Mouse (Mus musculus): ENCODE data around the gene Mcfd2.

Gene Mcfd2

DNA sequence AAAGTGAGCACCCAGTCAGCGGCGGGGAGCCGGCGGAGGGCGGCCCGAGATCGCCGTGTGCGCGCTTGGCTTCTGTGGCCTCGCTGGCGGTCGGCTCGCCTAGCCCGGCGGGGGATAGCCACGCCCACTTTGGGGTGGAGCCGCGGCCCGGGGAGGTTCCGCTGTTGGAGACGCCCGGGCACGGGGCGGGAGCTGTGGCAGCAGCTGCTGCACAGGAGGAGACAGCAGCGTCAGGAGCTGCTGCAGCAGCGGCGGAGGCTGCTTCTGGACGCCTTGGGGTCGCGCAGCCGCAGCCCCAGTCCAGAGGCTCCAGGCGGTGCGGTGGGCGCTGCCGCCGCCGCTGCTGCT, 16.9 kb upstream of the Mcfd2 start, which contains the start of gene Ttc7:
Gene Ttc7 (plus strand): TSS at position 181 of the 348 bp plus-strand sequence.
- no peaks in the 10 kb centered on the region for H3K27me3 ChIP-seq (ENCODE audit: control insufficient read depth, insufficient read depth, low read length, poor library complexity, severe bottlenecking)
- H3K36me3 ChIP-seq (ENCODE audit: control insufficient read depth, insufficient read depth, low read length, poor library complexity, severe bottlenecking) = no peaks in the 10 kb centered on the region; the same call in none of the 2 replicates

DNA sequence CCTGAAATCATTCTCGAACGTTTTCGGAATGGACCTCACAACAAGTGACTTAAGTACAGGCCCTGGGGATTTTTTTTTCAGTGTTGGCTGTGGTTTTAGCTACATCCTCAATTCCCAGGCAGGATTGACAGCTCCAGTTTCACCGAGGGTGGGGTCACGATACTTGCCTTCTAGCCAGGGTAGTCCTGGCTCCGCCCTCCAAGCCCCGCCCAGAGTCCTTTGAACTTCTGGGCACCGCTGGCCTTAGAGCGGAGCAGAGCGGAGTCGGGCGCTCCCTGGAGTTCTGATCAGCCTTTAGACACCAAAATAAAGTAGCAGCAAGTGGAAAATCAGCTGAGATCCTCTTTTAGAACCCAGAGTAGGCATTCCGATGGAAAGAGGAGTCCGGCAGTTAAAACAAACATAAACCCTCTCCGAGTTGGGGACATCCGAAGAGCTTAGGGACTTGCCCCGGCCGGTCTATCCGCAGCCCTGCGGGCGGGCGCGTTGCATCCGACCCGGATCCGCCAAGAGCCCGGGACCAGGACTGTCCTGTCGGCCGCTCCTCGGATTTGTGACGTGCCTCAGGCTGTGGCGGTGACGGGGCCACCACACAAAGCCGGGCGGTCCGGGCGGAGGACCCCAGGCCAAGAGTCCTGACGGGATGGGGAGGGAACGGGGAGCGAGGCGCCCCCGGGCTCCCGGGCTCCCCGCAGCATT, 16.4 kb upstream of the Mcfd2 start:
- Histone ChIP-seq H3K27me3 (ENCODE audit: control insufficient read depth, insufficient read depth, low read length, poor library complexity, severe bottlenecking) (no peaks in the 10 kb centered on the region), H3K36me3 (ENCODE audit: control insufficient read depth, insufficient read depth, low read length, poor library complexity, severe bottlenecking) (no peaks in the 10 kb centered on the region; the same call in 1 of the 2 replicates)
- peak; percentile 92 for DNase-seq (ENCODE audit: low read depth, low spot score)

More for the DNA sequence above, 16.9 kb upstream of the Mcfd2 start, which contains the start of gene Ttc7:
- peak; percentile 96 for DNase-seq (ENCODE audit: low read depth, low spot score)

DNA sequence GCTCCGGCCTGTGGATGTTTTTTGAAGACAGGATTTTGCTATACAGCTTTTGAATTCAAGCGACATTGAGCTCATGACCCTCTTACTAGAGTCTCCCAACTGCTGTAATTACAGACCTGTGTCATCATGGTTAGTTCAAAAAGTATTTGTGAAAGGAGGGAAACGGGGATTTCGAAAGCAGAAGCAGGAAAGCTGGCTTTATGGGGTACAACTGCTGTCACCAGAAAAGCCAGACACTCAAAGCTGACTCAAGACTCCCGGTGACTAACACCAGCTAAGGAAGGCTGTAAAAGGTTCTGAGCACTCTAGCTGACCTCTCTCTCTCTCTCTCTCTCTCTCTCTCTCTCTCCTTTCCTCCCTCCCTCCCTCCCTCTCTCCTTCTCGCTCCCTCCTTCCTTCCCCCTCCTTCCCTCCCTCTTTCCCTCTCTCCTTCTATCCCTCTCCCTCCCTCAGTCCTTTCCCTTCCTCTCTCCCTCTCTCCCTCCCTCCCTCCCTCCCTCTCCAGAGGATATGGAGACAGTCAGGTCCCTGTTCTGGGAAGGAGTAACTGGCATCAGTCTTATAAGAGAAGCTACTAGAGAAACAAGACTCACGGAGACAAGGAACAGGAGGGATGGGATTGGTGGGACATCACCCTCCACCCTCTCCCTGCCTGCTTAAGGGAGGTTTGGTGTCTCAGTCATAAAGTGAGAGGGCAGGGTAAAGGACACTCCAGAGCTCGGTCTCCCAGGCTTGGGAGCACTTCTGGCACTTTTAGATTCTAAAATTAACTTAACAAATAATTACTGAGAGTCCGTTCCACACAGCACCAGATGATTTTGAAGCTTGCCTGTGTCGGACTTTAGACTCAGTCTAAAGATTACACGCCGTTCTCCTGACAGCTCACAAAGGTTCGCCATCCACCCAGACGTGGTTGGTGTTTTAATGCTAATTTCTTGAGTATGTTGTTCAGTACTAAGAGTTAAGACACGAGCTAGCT, 9.9 kb upstream of the Mcfd2 start:
- DNase-seq (ENCODE audit: low read depth, low spot score) = no peak
- no peaks in the 10 kb centered on the region for H3K36me3 ChIP-seq (ENCODE audit: control insufficient read depth, insufficient read depth, low read length, poor library complexity, severe bottlenecking)
- H3K27me3 ChIP-seq (ENCODE audit: control insufficient read depth, insufficient read depth, low read length, poor library complexity, severe bottlenecking) = no peaks in the 10 kb centered on the region

DNA sequence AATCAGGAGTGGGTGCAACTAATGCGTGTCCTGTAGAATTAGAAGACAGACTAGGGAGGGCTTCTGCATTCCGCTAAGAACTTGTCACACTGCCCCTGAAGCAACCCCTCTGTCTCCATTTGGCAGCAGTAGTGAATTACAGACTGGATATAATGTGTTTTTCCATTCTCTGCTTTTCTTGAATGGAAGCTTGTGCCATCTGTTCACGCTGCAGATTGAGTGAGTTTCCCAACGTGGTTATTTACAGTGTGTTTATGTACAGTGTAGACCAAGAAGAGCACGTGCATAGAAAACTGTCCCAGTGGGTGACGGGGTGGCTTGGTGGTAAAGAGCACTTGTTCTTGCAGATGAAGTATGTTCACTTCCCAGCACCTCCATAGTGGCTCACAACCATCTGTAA, 3.7 kb upstream of the Mcfd2 start:
- H3K27me3 ChIP-seq (ENCODE audit: control insufficient read depth, insufficient read depth, low read length, poor library complexity, severe bottlenecking) = no peaks in the 10 kb centered on the region
- DNase-seq (ENCODE audit: low read depth, low spot score) = no peak
- no peaks in the 10 kb centered on the region for H3K36me3 ChIP-seq (ENCODE audit: control insufficient read depth, insufficient read depth, low read length, poor library complexity, severe bottlenecking)

DNA sequence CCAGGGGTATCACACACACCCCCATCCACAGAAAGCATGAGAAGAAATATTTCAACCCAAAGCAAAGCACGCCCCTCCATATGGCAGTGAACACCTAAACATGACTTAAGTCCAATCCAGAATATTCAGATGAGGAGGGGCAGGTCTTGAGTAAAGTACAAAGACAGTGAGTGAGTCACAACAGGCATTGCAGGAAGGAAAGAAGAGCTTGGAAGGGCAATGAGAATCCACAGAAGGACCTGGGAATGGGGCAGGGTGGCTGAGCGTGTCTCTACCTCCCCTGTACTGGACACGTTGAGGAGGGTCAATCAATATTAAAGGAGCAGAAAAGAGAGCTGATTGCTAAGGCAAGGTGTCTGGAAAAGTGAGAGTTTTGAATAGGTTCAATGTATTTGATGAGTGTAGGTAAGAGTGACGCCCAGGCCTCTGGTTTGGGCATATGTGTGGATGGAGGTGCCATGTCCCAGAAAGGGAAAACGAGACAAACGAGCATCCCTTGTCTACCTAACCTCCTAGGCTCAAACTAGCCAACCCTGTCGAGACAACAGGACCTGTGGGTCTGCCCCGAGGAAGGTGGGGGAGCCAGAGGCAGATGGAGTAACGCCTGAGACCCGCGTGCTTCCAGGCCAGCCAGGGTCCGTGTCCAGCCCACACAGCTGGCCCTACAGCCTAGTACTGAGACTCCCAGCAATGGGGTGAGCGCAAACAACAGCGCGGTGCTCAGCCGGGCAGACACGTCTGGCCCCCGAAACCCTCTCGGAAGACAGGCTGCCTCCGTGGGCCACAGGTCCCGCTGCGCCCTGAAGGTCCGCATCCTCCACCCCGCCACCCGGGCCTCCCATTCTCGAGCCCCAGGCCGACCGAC, 576 bp downstream of the Mcfd2 start:
- Histone ChIP-seq H3K36me3 (ENCODE audit: control insufficient read depth, insufficient read depth, low read length, poor library complexity, severe bottlenecking) (no peaks in the 10 kb centered on the region), H3K27me3 (ENCODE audit: control insufficient read depth, insufficient read depth, low read length, poor library complexity, severe bottlenecking) (no peaks in the 10 kb centered on the region)
- DNase-seq (ENCODE audit: low read depth, low spot score) = no peak

DNA sequence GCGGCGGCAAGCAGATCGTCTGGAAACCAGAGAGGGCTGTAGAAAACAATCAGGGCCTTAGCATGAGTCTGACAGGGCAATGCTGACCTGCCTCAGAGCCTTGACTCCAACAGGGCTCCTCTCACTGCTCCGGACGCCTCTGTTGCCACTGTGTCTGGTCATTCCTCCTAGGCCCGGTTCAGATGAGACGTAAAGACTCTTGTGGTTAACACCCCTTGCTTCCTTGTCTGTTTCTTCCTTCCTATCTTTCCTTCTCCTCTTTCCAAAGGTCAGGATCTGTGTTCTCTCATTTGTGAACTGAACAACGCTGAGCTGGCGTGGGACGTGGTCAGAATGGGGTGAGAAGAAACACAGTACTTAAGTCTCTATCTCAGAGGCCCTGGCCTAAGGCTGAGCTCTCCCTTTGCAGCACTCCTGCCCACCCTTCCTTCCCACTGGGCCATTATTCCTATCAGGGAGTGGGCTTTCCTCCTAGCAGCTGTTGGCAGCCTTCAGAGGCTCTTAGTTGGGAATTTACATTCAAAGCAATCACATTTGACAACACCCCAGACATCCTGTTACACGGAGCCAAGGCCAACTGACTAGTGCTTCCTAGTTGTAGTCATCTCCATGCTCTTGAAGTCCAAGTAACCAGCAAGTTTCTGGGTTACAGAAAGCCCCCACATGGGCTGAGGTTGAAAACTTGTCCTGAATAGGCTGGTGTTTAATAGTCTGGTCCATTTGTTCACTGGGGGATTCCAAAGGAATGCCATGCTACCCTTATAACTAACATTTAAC, 1.5 kb downstream of the Mcfd2 start:
- DNase-seq (ENCODE audit: low read depth, low spot score) = no peak
- Histone ChIP-seq H3K36me3 (ENCODE audit: control insufficient read depth, insufficient read depth, low read length, poor library complexity, severe bottlenecking) (no peaks in the 10 kb centered on the region), H3K27me3 (ENCODE audit: control insufficient read depth, insufficient read depth, low read length, poor library complexity, severe bottlenecking) (no peaks in the 10 kb centered on the region)

DNA sequence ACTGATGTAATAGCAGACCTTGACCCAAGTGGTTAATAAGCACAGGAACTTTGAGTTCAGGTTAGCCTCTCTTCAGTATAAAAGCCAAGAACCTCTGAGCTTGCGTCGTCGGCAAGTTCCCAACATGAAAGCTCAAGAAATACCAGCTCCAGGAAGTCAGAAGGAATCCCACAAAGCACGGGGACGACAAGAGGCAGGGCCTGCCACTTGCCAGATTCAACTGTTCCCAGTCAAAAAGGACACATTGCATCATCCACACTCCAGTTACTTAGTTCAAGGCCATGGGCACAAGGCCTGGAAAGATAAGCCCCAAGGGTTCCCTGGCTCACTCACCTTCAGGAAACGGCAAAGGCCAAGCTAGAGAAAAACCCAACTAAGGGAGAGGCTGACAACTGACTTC, 2.3 kb downstream of the Mcfd2 start:
- Histone ChIP-seq H3K27me3 (ENCODE audit: control insufficient read depth, insufficient read depth, low read length, poor library complexity, severe bottlenecking) (no peaks in the 10 kb centered on the region), H3K36me3 (ENCODE audit: control insufficient read depth, insufficient read depth, low read length, poor library complexity, severe bottlenecking) (no peaks in the 10 kb centered on the region)

DNA sequence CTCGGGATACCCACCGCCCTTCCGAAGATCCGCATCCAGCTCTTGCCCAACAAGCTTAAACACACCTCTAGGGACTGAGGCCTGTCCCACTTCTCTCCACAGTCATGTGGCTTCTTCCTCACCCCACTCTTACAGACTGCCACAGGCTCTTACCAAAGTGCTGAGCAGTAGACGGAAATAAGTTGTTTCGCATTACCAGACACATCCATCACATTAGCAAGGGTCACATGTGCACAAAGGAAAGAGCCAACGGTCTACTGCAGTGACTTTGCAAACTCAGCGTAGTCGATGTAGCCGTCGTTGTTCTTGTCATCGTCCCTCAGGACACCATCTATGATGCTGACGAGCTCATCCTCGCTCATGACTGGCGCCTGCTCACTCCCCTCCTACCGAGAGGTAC, 10.1 kb downstream of the Mcfd2 start:
- DNase-seq (ENCODE audit: low read depth, low spot score) = no peak
- Histone ChIP-seq H3K27me3 (ENCODE audit: control insufficient read depth, insufficient read depth, low read length, poor library complexity, severe bottlenecking) (no peaks in the 10 kb centered on the region), H3K36me3 (ENCODE audit: control insufficient read depth, insufficient read depth, low read length, poor library complexity, severe bottlenecking) (peaks cover 2% of the 10 kb centered on the region)

More for the DNA sequence above, 2.3 kb downstream of the Mcfd2 start:
- DNase-seq (ENCODE audit: low read depth, low spot score) = no peak

DNA sequence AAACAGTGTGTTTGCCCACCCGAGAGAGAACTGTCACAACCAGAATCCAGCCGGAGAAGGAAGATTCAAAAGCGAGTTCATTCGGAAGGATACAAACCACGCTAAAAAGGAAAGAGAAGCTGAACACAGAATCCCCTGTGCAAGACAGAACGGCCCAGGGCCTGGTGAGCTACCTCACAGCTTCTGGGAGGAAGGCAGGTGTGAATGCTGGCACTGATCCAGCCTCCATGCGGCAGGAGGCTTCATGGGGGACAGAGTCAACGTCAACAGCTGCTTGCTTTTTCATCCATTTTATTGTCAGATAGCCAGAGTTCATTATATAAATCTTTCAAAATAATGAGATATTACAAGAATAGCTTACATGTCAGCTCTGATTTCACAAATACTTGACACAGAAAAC, 11.4 kb downstream of the Mcfd2 start:
- H3K36me3 ChIP-seq (ENCODE audit: control insufficient read depth, insufficient read depth, low read length, poor library complexity, severe bottlenecking) = peaks cover 2% of the 10 kb centered on the region
- no peaks in the 10 kb centered on the region for H3K27me3 ChIP-seq (ENCODE audit: control insufficient read depth, insufficient read depth, low read length, poor library complexity, severe bottlenecking)
- no peak for DNase-seq (ENCODE audit: low read depth, low spot score)

DNA sequence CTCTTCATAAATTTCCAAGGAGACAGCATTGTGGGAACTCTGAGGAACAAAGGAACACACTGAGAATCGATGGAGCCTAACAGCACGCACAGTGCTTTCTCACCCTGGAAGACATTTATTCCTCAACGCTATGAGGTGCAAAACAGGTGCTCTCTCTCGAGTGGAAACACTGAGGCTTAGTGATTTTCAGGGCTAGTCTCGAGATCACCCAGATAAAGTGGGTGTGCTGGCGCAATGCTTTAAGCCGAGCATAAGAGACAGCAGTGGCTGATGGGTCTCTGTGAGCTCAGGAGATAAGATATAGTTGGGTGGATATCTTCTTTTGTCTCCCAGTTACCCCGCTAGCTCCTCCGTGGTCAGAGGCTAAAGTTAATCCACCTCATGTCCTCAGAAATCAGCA, 19.6 kb downstream of the Mcfd2 start:
- Histone ChIP-seq H3K36me3 (ENCODE audit: control insufficient read depth, insufficient read depth, low read length, poor library complexity, severe bottlenecking) (no peaks in the 10 kb centered on the region), H3K27me3 (ENCODE audit: control insufficient read depth, insufficient read depth, low read length, poor library complexity, severe bottlenecking) (no peaks in the 10 kb centered on the region)
- DNase-seq (ENCODE audit: low read depth, low spot score) = no peak

DNA sequence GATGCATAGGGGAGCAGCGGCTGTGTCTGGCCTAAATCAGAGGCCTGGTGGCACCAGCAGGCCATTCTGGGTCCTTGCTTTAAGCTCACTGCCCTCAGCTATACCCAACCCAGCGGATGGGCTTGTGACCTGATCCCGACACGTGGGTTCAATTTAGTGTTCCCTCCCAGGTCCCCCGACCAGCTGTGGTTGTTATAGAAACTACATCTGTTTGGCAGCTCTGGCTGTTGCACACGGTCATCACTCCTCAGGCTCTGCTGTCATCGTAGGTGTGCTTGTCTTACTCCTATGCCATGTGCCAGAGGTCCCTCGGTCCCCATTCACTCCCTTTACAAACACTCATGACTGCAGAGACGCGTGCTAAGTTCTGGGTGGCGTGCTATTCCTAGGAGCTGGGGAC, 27.9 kb downstream of the Mcfd2 start:
- DNase-seq (ENCODE audit: low read depth, low spot score) = no peak
- H3K36me3 ChIP-seq (ENCODE audit: control insufficient read depth, insufficient read depth, low read length, poor library complexity, severe bottlenecking) = no peaks in the 10 kb centered on the region
- no peaks in the 10 kb centered on the region for H3K27me3 ChIP-seq (ENCODE audit: control insufficient read depth, insufficient read depth, low read length, poor library complexity, severe bottlenecking)

DNA sequence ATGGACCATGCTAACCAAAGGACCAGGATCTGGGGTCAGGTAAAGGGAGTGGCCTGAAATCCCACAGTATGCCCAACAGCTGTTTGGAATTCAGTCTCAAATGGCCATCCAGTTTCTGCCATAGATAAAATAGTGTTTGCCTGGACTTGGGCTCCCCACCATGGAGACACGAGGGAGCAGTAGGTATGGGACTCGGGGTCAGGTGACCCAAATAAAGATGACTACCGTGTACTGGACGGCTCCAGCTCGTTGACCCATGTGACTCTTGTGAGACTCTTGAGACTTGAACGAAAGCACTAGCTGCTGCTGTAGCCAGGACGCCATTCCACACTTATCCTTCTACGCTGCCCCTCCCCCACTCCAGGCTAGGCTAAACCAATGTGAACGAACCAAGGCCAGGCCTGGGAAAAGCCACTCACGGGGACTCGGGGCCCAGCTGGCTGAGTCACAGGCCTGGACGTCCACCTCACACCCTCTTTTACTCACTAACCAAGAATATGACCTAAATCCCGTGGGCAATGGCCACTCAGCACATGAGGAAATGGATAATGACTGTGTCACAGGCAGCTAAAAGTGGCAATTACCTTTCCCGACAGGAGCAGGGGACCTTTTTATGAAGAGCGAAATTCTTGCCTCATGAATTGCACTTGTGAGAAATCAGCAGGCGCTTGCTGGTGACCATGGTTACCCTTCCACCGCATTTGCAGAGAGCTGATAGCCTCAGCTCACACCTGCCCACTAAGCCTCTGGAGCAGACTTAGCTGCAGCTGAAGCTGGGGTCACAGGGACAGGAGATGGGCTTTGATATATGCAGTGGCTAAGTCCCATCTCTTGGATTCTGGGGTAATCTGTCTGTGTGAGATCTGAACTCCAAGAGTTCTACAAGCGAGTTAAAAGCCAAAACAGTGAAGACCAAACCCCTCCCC, 28.7 kb downstream of the Mcfd2 start:
- no peak for DNase-seq (ENCODE audit: low read depth, low spot score)
- Histone ChIP-seq H3K27me3 (ENCODE audit: control insufficient read depth, insufficient read depth, low read length, poor library complexity, severe bottlenecking) (no peaks in the 10 kb centered on the region), H3K36me3 (ENCODE audit: control insufficient read depth, insufficient read depth, low read length, poor library complexity, severe bottlenecking) (no peaks in the 10 kb centered on the region)

DNA sequence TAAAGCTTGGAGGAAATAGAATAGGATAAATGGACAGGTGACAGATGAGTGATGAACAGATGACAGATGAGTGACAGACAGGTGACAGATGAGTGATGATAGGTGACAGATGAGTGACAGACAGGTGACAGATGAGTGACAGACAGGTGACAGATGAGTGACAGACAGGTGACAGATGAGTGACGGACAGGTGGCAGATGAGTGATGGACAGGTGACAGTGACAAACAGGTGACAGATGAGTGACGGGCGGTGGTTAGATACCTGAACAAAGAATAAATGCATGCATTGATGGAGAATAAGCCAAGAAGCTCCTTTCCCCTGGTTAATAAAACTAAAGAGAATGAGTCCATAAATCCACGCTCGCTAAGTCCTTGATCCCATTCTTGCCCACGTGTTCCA, 30.7 kb downstream of the Mcfd2 start:
- no peak for DNase-seq (ENCODE audit: low read depth, low spot score)
- Histone ChIP-seq H3K36me3 (ENCODE audit: control insufficient read depth, insufficient read depth, low read length, poor library complexity, severe bottlenecking) (no peaks in the 10 kb centered on the region), H3K27me3 (ENCODE audit: control insufficient read depth, insufficient read depth, low read length, poor library complexity, severe bottlenecking) (no peaks in the 10 kb centered on the region)

All from splenic B cell, adult 2 months (primary cell).